ENCODE assay signal across 10 mouse cellular contexts in the genomic region with DNA sequence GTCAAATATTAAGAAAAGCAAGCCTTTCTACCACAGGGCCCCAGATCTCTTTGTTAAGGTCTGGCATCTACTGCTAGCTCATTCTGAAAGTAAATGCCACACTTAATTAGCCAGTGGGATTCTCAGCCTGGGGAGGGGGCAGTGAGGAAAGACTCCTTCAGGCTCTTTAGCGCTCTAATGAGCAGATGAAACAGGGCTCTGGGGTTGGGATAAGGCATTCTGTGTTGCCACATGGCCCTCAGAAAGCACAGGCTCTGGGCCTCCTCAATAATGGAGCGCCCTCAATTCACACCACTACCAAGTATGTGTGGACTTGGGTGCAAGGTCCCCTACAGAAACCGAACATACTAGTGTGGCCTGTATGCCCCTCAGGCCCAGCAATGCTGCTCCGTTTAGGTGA. TPM values are rescaled to one million over a fixed set of nuclear protein-coding genes. Genes with fewer than 3 reads are reported as not detected.
DNase-seq lines count a peak whose midpoint lies in the region; ATAC-seq and TF ChIP-seq lines count a peak whose summit lies in the region.
"Had no signal": no experiment of that assay in that cellular context is flagged by ENCODE, and none has a peak within 500 bp of the region (broad histone marks: within the 10 kb centered on the region; RNA-seq: fewer than 3 reads in every experiment).

No protein-coding gene starts in this region.

- no peaks in the 10 kb centered on the region for H3K27me3 ChIP-seq in neural tube, embryonic 11.5 days (ENCODE audit: control insufficient read depth, insufficient read depth, low read length)
- H3K27me3 ChIP-seq in limb, embryonic 14.5 days (ENCODE audit: control insufficient read depth, insufficient read depth, low read length) = no peaks in the 10 kb centered on the region
- H3K27me3 ChIP-seq in kidney, adult 2 months (replicated peaks; ENCODE audit: control insufficient read depth, insufficient read depth, low read length) = no peaks in the 10 kb centered on the region

- peaks cover 35% of the 10 kb centered on the region for H3K4me1 ChIP-seq in neural tube, embryonic 11.5 days (ENCODE audit: control insufficient read depth, insufficient read depth, low read length)
- peaks cover 39% of the 10 kb centered on the region for H3K4me1 ChIP-seq in limb, embryonic 14.5 days (ENCODE audit: control insufficient read depth, insufficient read depth, low read length)
- H3K4me1 ChIP-seq in kidney, adult 2 months (ENCODE audit: control insufficient read depth, insufficient read depth, low read length) = no peaks in the 10 kb centered on the region

- no peak for TF ChIP-seq CTCF in kidney, adult 2 months (conservative IDR thresholded peaks at IDR 0.05; ENCODE audit: insufficient read depth, insufficient read length, low read depth, low read length)

- TF ChIP-seq POLR2A in limb, embryonic 14.5 days (IDR thresholded peaks at IDR 0.05; ENCODE audit: borderline replicate concordance, extremely low read depth, insufficient read depth, insufficient read length) = no peak
- no peak for TF ChIP-seq POLR2A in kidney, adult 2 months (IDR thresholded peaks at IDR 0.05; ENCODE audit: low read depth, low read length)

- H3K4me3 ChIP-seq in neural tube, embryonic 11.5 days (ENCODE audit: low read depth, low read length) = no peak overlapping the region
- H3K4me3 ChIP-seq in limb, embryonic 14.5 days (replicated peaks; ENCODE audit: low read length) = no peak overlapping the region
- H3K4me3 ChIP-seq in kidney, adult 2 months (ENCODE audit: insufficient read depth, low read depth, low read length) = no peak overlapping the region

- no peaks in the 10 kb centered on the region for H3K9me3 ChIP-seq in neural tube, embryonic 11.5 days (ENCODE audit: control insufficient read depth, low read length)
- H3K9me3 ChIP-seq in limb, embryonic 14.5 days (ENCODE audit: control insufficient read depth, low read length) = no peaks in the 10 kb centered on the region

- no peak for ATAC-seq in neural tube, embryonic 11.5 days (ENCODE audit: insufficient read depth, low FRiP score, low TSS enrichment)
- ATAC-seq in limb, embryonic 14.5 days (ENCODE audit: low FRiP score, low read depth) = no peak
- ATAC-seq: intestine, embryonic 16.5 days had no signal

- peak overlapping the region; percentile 47 for H3K27ac ChIP-seq in neural tube, embryonic 11.5 days (ENCODE audit: low read depth, low read length)
- peak overlapping the region; percentile 52 for H3K27ac ChIP-seq in limb, embryonic 14.5 days (replicated peaks; ENCODE audit: low read depth, low read length)
- H3K27ac ChIP-seq in kidney, adult 2 months (ENCODE audit: insufficient read depth, low read depth, low read length) = no peak overlapping the region

- H3K36me3 ChIP-seq in neural tube, embryonic 11.5 days (ENCODE audit: control insufficient read depth, insufficient read depth, low read length) = no peaks in the 10 kb centered on the region
- no peaks in the 10 kb centered on the region for H3K36me3 ChIP-seq in limb, embryonic 14.5 days (ENCODE audit: control insufficient read depth, insufficient read depth, low read length)
- no peaks in the 10 kb centered on the region for H3K36me3 ChIP-seq in kidney, adult 2 months (ENCODE audit: control insufficient read depth, insufficient read depth, low read length)

- H3K9ac ChIP-seq in neural tube, embryonic 11.5 days (ENCODE audit: low read length) = no peak overlapping the region
- no peak overlapping the region for H3K9ac ChIP-seq in limb, embryonic 14.5 days (ENCODE audit: low read depth, low read length, severe bottlenecking)

- 66% methylated on average over 4 of the region's 4 CpGs for WGBS in neural tube, embryonic 11.5 days
- 48% methylated on average over 4 of the region's 4 CpGs for WGBS in limb, embryonic 14.5 days
- 89% methylated on average over 4 of the region's 4 CpGs for WGBS in kidney, adult 2 months

- no peak overlapping the region for H3K4me2 ChIP-seq in neural tube, embryonic 11.5 days (ENCODE audit: low read depth)
- H3K4me2 ChIP-seq in limb, embryonic 14.5 days (replicated peaks; ENCODE audit: low read depth, low read length, severe bottlenecking) = no peak overlapping the region

- peak; percentile 37 for DNase-seq in embryo, embryonic 10 days (ENCODE audit: low spot score)
- DNase-seq in embryo, embryonic 9.5 days (ENCODE audit: extremely low spot score) = no peak
- DNase-seq in neural tube, embryonic 11.5 days (ENCODE audit: low spot score) = no peak
- DNase-seq in neural tube, embryonic 10.5 days (ENCODE audit: extremely low spot score, low spot score) = no peak
- no peak for DNase-seq in limb, embryonic 14.5 days (ENCODE audit: low spot score)
- DNase-seq in kidney, adult 2 months = no peak
- DNase-seq in cerebellum, postnatal 4 days (ENCODE audit: low spot score in 2 of 2) = no peak
- DNase-seq in right cerebral cortex, postnatal 25 days = no peak
- DNase-seq: spleen, adult 18-20 months had no signal

RNA-seq across cellular contexts. Expression of a gene that starts 13.9 kb away (rescaled TPM):
- 55.3 and 57.7 TPM in 2 replicates for polyA plus RNA-seq in neural tube, embryonic 11.5 days (2014; fragmentation: Nextera tagmentation; extraction: Ambion mirVana)
- polyA plus RNA-seq in limb, embryonic 14.5 days (2012; rRNA removed) = 69.9 and 74.4 TPM in 2 replicates
- polyA plus RNA-seq in limb, embryonic 14.5 days (2014; fragmentation: Nextera tagmentation; extraction: Ambion mirVana) = 78.1 TPM in 2 replicates
- polyA plus RNA-seq in kidney, adult 2 months (2012; rRNA removed) = 10.0 and 10.6 TPM in 2 replicates

RNA-seq across cellular contexts. Expression of a gene that starts 21.7 kb away (rescaled TPM):
- polyA plus RNA-seq in neural tube, embryonic 11.5 days (2014; fragmentation: Nextera tagmentation; extraction: Ambion mirVana) = 124 and 136 TPM in 2 replicates
- 34.8 and 38.5 TPM in 2 replicates for polyA plus RNA-seq in limb, embryonic 14.5 days (2012; rRNA removed)
- polyA plus RNA-seq in limb, embryonic 14.5 days (2014; fragmentation: Nextera tagmentation; extraction: Ambion mirVana) = 125 and 128 TPM in 2 replicates
- polyA plus RNA-seq in kidney, adult 2 months (2012; rRNA removed) = 16.1 and 17.4 TPM in 2 replicates
